28 mouse cellular contexts compared by ENCODE assay signal in genomic region chr12:99274589-99274988, GRCm38 (mm10).
A peak's percentile ranks its signal among the peaks of the same experiment; 100 is the strongest.
DNase-seq lines count a peak whose midpoint lies in the region; ATAC-seq and TF ChIP-seq lines count a peak whose summit lies in the region.
"Had no signal": no experiment of that assay in that cellular context is flagged by ENCODE, and none has a peak within 500 bp of the region (broad histone marks: within the 10 kb centered on the region; RNA-seq: fewer than 3 reads in every experiment).

No protein-coding gene starts in this region.

- 0 out of 2 replicates have a peak, but pooled peaks have one; percentile 15 for TF ChIP-seq EP300 in liver, postnatal 0 days (IDR thresholded peaks at IDR 0.05; ENCODE audit: low read depth)

- ATAC-seq in heart, embryonic 12.5 days (ENCODE audit: insufficient number of reproducible peaks, low FRiP score): peak; percentile 48; the same call in 1 of the 2 replicates
- ATAC-seq in G1E (ENCODE audit: extremely low read depth, insufficient number of reproducible peaks, low FRiP score, poor library complexity, severe bottlenecking): peak; percentile 81
- peak; percentile 86 for ATAC-seq in common myeloid progenitor, adult 5-6 weeks (replicated peaks; ENCODE audit: low read depth, poor library complexity, severe bottlenecking)
- no peak for ATAC-seq in liver, postnatal 0 days
- ATAC-seq: activated CD4-positive, CD25-positive, alpha-beta regulatory T cell, adult 4 months; midbrain, embryonic 16.5 days had no signal

- no peak overlapping the region for H3K9ac ChIP-seq in heart, embryonic 12.5 days
- no peak overlapping the region for H3K9ac ChIP-seq in liver, postnatal 0 days (replicated peaks)
- H3K9ac ChIP-seq: embryonic facial prominence, embryonic 15.5 days; forebrain, embryonic 12.5 days; hindbrain, embryonic 14.5 days; limb, embryonic 12.5 days; lung, embryonic 14.5 days had no signal

- WGBS in heart, embryonic 12.5 days: 47% methylated on average over 1 of the region's 1 CpGs
- 50% methylated on average over 1 of the region's 1 CpGs for whole genome bisulfite sequencing in liver, postnatal 0 days (ENCODE audit: insufficient replicate concordance)
- WGBS in kidney, adult 2 months: 96% methylated on average over 1 of the region's 1 CpGs

- no peaks in the 10 kb centered on the region for H3K9me3 ChIP-seq in heart, embryonic 12.5 days (replicated peaks)
- peaks cover 29% of the 10 kb centered on the region for H3K9me3 ChIP-seq in G1E (replicated peaks)
- no peaks in the 10 kb centered on the region for H3K9me3 ChIP-seq in liver, postnatal 0 days (ENCODE audit: low read length)
- H3K9me3 ChIP-seq: embryonic facial prominence, embryonic 15.5 days; forebrain, embryonic 12.5 days; limb, embryonic 12.5 days had no signal

- no peaks in the 10 kb centered on the region for H3K27me3 ChIP-seq in heart, embryonic 12.5 days (replicated peaks)
- no peaks in the 10 kb centered on the region for H3K27me3 ChIP-seq in G1E (ENCODE audit: insufficient read depth, low read length)
- no peaks in the 10 kb centered on the region for H3K27me3 ChIP-seq in liver, postnatal 0 days (ENCODE audit: insufficient read depth, low read length)
- no peaks in the 10 kb centered on the region for H3K27me3 ChIP-seq in kidney, adult 2 months (replicated peaks; ENCODE audit: control insufficient read depth, insufficient read depth, low read length)
- H3K27me3 ChIP-seq: embryonic facial prominence, embryonic 15.5 days; limb, embryonic 12.5 days had no signal

- peaks cover 6% of the 10 kb centered on the region; the same call in 1 of the 2 replicates for H3K36me3 ChIP-seq in heart, embryonic 12.5 days
- no peaks in the 10 kb centered on the region for H3K36me3 ChIP-seq in G1E (replicated peaks)
- no peaks in the 10 kb centered on the region for H3K36me3 ChIP-seq in liver, postnatal 0 days (replicated peaks; ENCODE audit: insufficient read depth, low read length)
- H3K36me3 ChIP-seq in kidney, adult 2 months (ENCODE audit: control insufficient read depth, insufficient read depth, low read length): no peaks in the 10 kb centered on the region
- H3K36me3 ChIP-seq: embryonic facial prominence, embryonic 15.5 days had no signal

- peaks cover 40% of the 10 kb centered on the region for H3K4me1 ChIP-seq in heart, embryonic 12.5 days (replicated peaks)
- peaks cover 10% of the 10 kb centered on the region for H3K4me1 ChIP-seq in G1E (ENCODE audit: insufficient read depth, low read depth, low read length)
- H3K4me1 ChIP-seq in liver, postnatal 0 days (ENCODE audit: insufficient read depth): peaks cover 12% of the 10 kb centered on the region
- no peaks in the 10 kb centered on the region for H3K4me1 ChIP-seq in kidney, adult 2 months (ENCODE audit: control insufficient read depth, insufficient read depth, low read length)

- DNase-seq in heart, adult 8-10 months (ENCODE audit: low spot score): no peak
- peak; percentile 16 for DNase-seq in G1E (ENCODE audit: low spot score)
- DNase-seq in liver, postnatal 0 days: no peak
- no peak for DNase-seq in yolk sac, embryonic 10.5 days (ENCODE audit: low spot score)
- DNase-seq in kidney, adult 2 months: no peak
- DNase-seq: adrenal gland, postnatal 14 days; cerebellum, postnatal 14 days; embryo, embryonic 11 days; gastrocnemius, postnatal 10 days; heart, adult 2 months; heart, postnatal 14 days; kidney, postnatal 36 days; layer of hippocampus, adult 9-11 months; lung, embryonic 14.5 days; lung, postnatal 36 days; right cerebral cortex, postnatal 14 days; spleen, adult 18-20 months; thymus, adult 18-20 months; thymus, postnatal 4 days had no signal

- TF ChIP-seq POLR2A in kidney, adult 2 months (IDR thresholded peaks at IDR 0.05; ENCODE audit: low read depth, low read length): no peak

- no peak overlapping the region for H3K4me2 ChIP-seq in heart, embryonic 12.5 days
- no peak overlapping the region for H3K4me2 ChIP-seq in liver, postnatal 0 days (ENCODE audit: low read depth, low read length)
- H3K4me2 ChIP-seq: embryonic facial prominence, embryonic 15.5 days; forebrain, embryonic 12.5 days; hindbrain, embryonic 14.5 days; limb, embryonic 12.5 days; lung, embryonic 14.5 days had no signal

- H3K27ac ChIP-seq in heart, embryonic 12.5 days (ENCODE audit: poor library complexity, severe bottlenecking): no peak overlapping the region
- no peak overlapping the region for H3K27ac ChIP-seq in liver, postnatal 0 days (ENCODE audit: low read depth)
- H3K27ac ChIP-seq in kidney, adult 2 months (ENCODE audit: insufficient read depth, low read depth, low read length): no peak overlapping the region
- H3K27ac ChIP-seq: forebrain, embryonic 12.5 days; heart, adult 2 months; hindbrain, embryonic 14.5 days; left cerebral cortex, adult 2 months; limb, embryonic 12.5 days had no signal

- H3K4me3 ChIP-seq in heart, embryonic 12.5 days: no peak overlapping the region
- H3K4me3 ChIP-seq in G1E (ENCODE audit: low read depth, low read length): no peak overlapping the region
- H3K4me3 ChIP-seq in liver, postnatal 0 days (ENCODE audit: low read depth, low read length): no peak overlapping the region
- H3K4me3 ChIP-seq in kidney, adult 2 months (ENCODE audit: insufficient read depth, low read depth, low read length): no peak overlapping the region
- H3K4me3 ChIP-seq: embryonic facial prominence, embryonic 15.5 days; forebrain, embryonic 12.5 days; heart, adult 2 months; left cerebral cortex, adult 2 months; limb, embryonic 12.5 days had no signal

- no peak for TF ChIP-seq CTCF in G1E (IDR thresholded peaks at IDR 0.05; ENCODE audit: low read depth, low read length)
- no peak for TF ChIP-seq CTCF in liver, postnatal 0 days (IDR thresholded peaks at IDR 0.05; ENCODE audit: low read depth)
- TF ChIP-seq CTCF in kidney, adult 2 months (conservative IDR thresholded peaks at IDR 0.05; ENCODE audit: insufficient read depth, insufficient read length, low read depth, low read length): no peak
